In genomic region chr6:127064815-127065214, GRCm38 (mm10) we compare ENCODE assay signal across 12 mouse cellular contexts. TPM values are rescaled to one million over a fixed set of nuclear protein-coding genes. Genes with fewer than 3 reads are reported as not detected.
DNase-seq lines count a peak whose midpoint lies in the region; ATAC-seq lines count a peak whose summit lies in the region.
"Had no signal": no experiment of that assay in that cellular context is flagged by ENCODE, and none has a peak within 500 bp of the region (broad histone marks: within the 10 kb centered on the region; RNA-seq: fewer than 3 reads in every experiment).

No protein-coding gene starts in this region.

- no peaks in the 10 kb centered on the region for H3K36me3 ChIP-seq in neural tube, embryonic 11.5 days (ENCODE audit: control insufficient read depth, insufficient read depth, low read length)
- H3K36me3 ChIP-seq in limb, embryonic 15.5 days, result no peaks in the 10 kb centered on the region
- no peaks in the 10 kb centered on the region for H3K36me3 ChIP-seq in stomach, embryonic 16.5 days (ENCODE audit: control insufficient read depth, insufficient read depth, low read length)

- H3K27me3 ChIP-seq in neural tube, embryonic 11.5 days (ENCODE audit: control insufficient read depth, insufficient read depth, low read length), result no peaks in the 10 kb centered on the region
- 0 out of 2 replicates have a peak, but pooled peaks cover 9% of the 10 kb centered on the region for H3K27me3 ChIP-seq in limb, embryonic 15.5 days
- H3K27me3 ChIP-seq in stomach, embryonic 16.5 days (ENCODE audit: control insufficient read depth, insufficient read depth, low read length), result no peaks in the 10 kb centered on the region

- no peaks in the 10 kb centered on the region for H3K4me1 ChIP-seq in neural tube, embryonic 11.5 days (ENCODE audit: control insufficient read depth, insufficient read depth, low read length)
- peaks cover 5% of the 10 kb centered on the region; the same call in 1 of the 2 replicates for H3K4me1 ChIP-seq in limb, embryonic 15.5 days
- no peaks in the 10 kb centered on the region for H3K4me1 ChIP-seq in stomach, embryonic 16.5 days (ENCODE audit: control insufficient read depth, insufficient read depth, low read length)

- H3K4me2 ChIP-seq in neural tube, embryonic 11.5 days (ENCODE audit: low read depth), result peak overlapping the region; percentile 14; the same call in 1 of the 2 replicates
- H3K4me2 ChIP-seq in limb, embryonic 15.5 days, result peak overlapping the region; percentile 5; the same call in 1 of the 2 replicates
- H3K4me2 ChIP-seq in stomach, embryonic 16.5 days (ENCODE audit: low read depth, low read length), result 0 out of 2 replicates have a peak overlapping the region, but pooled peaks have one; percentile 5

- H3K4me3 ChIP-seq in neural tube, embryonic 11.5 days (ENCODE audit: low read depth, low read length), result no peak overlapping the region
- H3K4me3 ChIP-seq in limb, embryonic 15.5 days, result no peak overlapping the region
- H3K4me3 ChIP-seq in stomach, embryonic 16.5 days (replicated peaks; ENCODE audit: low read length), result no peak overlapping the region

- intact Hi-C loops in gastrocnemius, postnatal 36 days (cut with DNase I), result no loop called here

- peak; percentile 8; the same call in 1 of the 2 replicates for ATAC-seq in frontal cortex, adult (ENCODE audit: low TSS enrichment)
- no peak for ATAC-seq in neural tube, embryonic 11.5 days (ENCODE audit: insufficient read depth, low FRiP score, low TSS enrichment)
- ATAC-seq in limb, embryonic 15.5 days (ENCODE audit: insufficient number of reproducible peaks, low FRiP score, low TSS enrichment, low read depth), result no peak
- no peak; the same call in 1 of the 2 replicates for ATAC-seq in stomach, embryonic 16.5 days (ENCODE audit: insufficient read depth, low FRiP score)
- no peak for ATAC-seq in monocyte, adult 5-6 weeks (replicated peaks; ENCODE audit: insufficient number of reproducible peaks, low FRiP score, low TSS enrichment, poor library complexity, severe bottlenecking)

- no peak overlapping the region for H3K27ac ChIP-seq in neural tube, embryonic 11.5 days (ENCODE audit: low read depth, low read length)
- no peak overlapping the region for H3K27ac ChIP-seq in limb, embryonic 15.5 days
- H3K27ac ChIP-seq in stomach, embryonic 16.5 days (ENCODE audit: low read length), result no peak overlapping the region

- H3K9me3 ChIP-seq in neural tube, embryonic 11.5 days (ENCODE audit: control insufficient read depth, low read length), result no peaks in the 10 kb centered on the region
- H3K9me3 ChIP-seq in limb, embryonic 15.5 days, result no peaks in the 10 kb centered on the region
- no peaks in the 10 kb centered on the region for H3K9me3 ChIP-seq in stomach, embryonic 16.5 days (replicated peaks; ENCODE audit: control insufficient read depth, low read length)

- H3K9ac ChIP-seq in neural tube, embryonic 11.5 days (ENCODE audit: low read length), result peak overlapping the region; percentile 39; the same call in 1 of the 2 replicates
- H3K9ac ChIP-seq in limb, embryonic 15.5 days, result no peak overlapping the region
- H3K9ac ChIP-seq in stomach, embryonic 16.5 days (ENCODE audit: low read length), result peak overlapping the region; percentile 9; the same call in 1 of the 2 replicates

- DNase-seq in frontal cortex, postnatal 36 days (ENCODE audit: low spot score in 2 of 2), result no peak
- DNase-seq in neural tube, embryonic 11.5 days (ENCODE audit: low spot score), result peak; percentile 28
- no peak for DNase-seq in neural tube, embryonic 10.5 days (ENCODE audit: extremely low spot score, low spot score)
- DNase-seq in gastrocnemius, postnatal 36 days, result no peak
- DNase-seq: cerebellum, adult 11 months; thymus, postnatal 4 days had no signal

- WGBS in neural tube, embryonic 11.5 days, result 6% methylated on average over 14 of the region's 14 CpGs
- 6% methylated on average over 14 of the region's 14 CpGs for WGBS in limb, embryonic 15.5 days
- WGBS in stomach, embryonic 16.5 days, result 5% methylated on average over 14 of the region's 14 CpGs

RNA-seq across cellular contexts. Expression of gene Fgf23, which starts 7.9 kb away (rescaled TPM):
- not detected in 2 replicates for polyA plus RNA-seq in neural tube, embryonic 11.5 days (2014; fragmentation: Nextera tagmentation; extraction: Ambion mirVana)
- 0.12 TPM in 1 of 2 replicates, not detected in the other for polyA plus RNA-seq in limb, embryonic 15.5 days (2015; fragmentation: Nextera tagmentation; extraction: Ambion mirVana)
- polyA plus RNA-seq in stomach, embryonic 16.5 days (2015; fragmentation: Nextera tagmentation; extraction: Ambion mirVana), result not detected in 2 replicates
- total RNA-seq in monocyte, adult 5-6 weeks (2017), result not detected in 3 replicates
- not detected for total RNA-seq in gastrocnemius, postnatal 36 days (2021)
- total RNA-seq: gastrocnemius, adult 18-20 months had no signal

RNA-seq across cellular contexts. Expression of gene Tigar, which starts 44.5 kb away (rescaled TPM):
- 7.3 and 7.8 TPM in 2 replicates for polyA plus RNA-seq in neural tube, embryonic 11.5 days (2014; fragmentation: Nextera tagmentation; extraction: Ambion mirVana)
- 2.2 and 2.6 TPM in 2 replicates for polyA plus RNA-seq in limb, embryonic 15.5 days (2015; fragmentation: Nextera tagmentation; extraction: Ambion mirVana)
- 4.6 and 5.0 TPM in 2 replicates for polyA plus RNA-seq in stomach, embryonic 16.5 days (2015; fragmentation: Nextera tagmentation; extraction: Ambion mirVana)
- 3.1 to 8.6 TPM (median 4.5 TPM) in 3 replicates for total RNA-seq in monocyte, adult 5-6 weeks (2017)
- total RNA-seq in gastrocnemius, postnatal 36 days (2021), result 10 to 100 TPM; 80.9 to 85.1 TPM

RNA-seq across cellular contexts. Expression of gene Fgf6, which starts 49.4 kb away (rescaled TPM):
- 1.1 and 1.2 TPM in 2 replicates for polyA plus RNA-seq in neural tube, embryonic 11.5 days (2014; fragmentation: Nextera tagmentation; extraction: Ambion mirVana)
- 1.5 and 2.5 TPM in 2 replicates for polyA plus RNA-seq in limb, embryonic 15.5 days (2015; fragmentation: Nextera tagmentation; extraction: Ambion mirVana)
- 0.22 TPM in 1 of 2 replicates, not detected in the other for polyA plus RNA-seq in stomach, embryonic 16.5 days (2015; fragmentation: Nextera tagmentation; extraction: Ambion mirVana)
- total RNA-seq in monocyte, adult 5-6 weeks (2017), result 0.75 TPM in 1 of 3 replicates, not detected in the others
- total RNA-seq in gastrocnemius, postnatal 36 days (2021), result 1 to 10 TPM; 5.0 to 9.3 TPM
- total RNA-seq: left cerebral cortex, postnatal 10 days had no signal
